ENCODE assay signal across 10 mouse cellular contexts in the genomic region with DNA sequence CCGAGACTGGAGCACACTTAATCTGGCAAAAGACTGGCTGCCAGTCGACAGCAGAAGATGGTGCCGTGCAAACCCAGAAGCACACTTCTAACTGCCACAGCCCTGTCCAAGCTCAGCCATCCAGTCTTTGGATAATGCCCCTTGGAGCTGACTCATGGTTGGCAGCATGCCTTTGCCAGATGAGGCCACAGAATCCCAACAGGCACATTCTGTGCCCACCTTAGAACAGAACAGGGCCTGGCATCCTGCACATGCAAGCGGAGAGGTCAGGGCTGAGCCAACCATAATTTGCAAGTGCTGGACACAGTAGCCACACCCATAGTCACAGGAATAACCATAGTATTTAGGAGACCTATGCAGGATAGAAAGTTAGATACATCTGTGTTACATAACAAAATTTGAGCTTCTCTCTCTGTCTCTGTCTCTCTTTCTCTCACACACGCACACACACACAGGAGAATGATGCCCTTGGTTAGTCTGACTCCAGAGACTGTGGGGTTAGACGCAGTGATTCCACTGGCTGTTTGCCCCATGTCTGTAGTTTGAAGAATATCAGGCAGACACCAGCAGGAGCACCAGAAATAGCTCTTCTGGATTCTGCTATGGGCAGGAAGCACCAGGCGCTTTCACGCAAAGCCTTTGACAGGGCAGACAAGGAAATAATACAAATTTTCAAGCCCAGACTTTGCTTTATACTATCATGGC. TPM values are rescaled to one million over a fixed set of nuclear protein-coding genes. Genes with fewer than 3 reads are reported as not detected.
DNase-seq lines count a peak whose midpoint lies in the region; ATAC-seq and TF ChIP-seq lines count a peak whose summit lies in the region.
"Had no signal": no experiment of that assay in that cellular context is flagged by ENCODE, and none has a peak within 500 bp of the region (broad histone marks: within the 10 kb centered on the region; RNA-seq: fewer than 3 reads in every experiment).

No protein-coding gene starts in this region.

- ATAC-seq in hindbrain, postnatal 0 days, result no peak
- ATAC-seq in hindbrain, embryonic 12.5 days (ENCODE audit: low FRiP score), result no peak
- ATAC-seq: liver, postnatal 0 days had no signal

- H3K4me3 ChIP-seq in hindbrain, postnatal 0 days (ENCODE audit: low read length), result no peak overlapping the region
- no peak overlapping the region for H3K4me3 ChIP-seq in hindbrain, embryonic 12.5 days

- WGBS in hindbrain, postnatal 0 days, result 73% methylated on average over 8 of the region's 8 CpGs
- WGBS in hindbrain, embryonic 12.5 days, result 89% methylated on average over 8 of the region's 8 CpGs

- no peak overlapping the region for H3K27ac ChIP-seq in hindbrain, postnatal 0 days
- H3K27ac ChIP-seq in hindbrain, embryonic 12.5 days, result no peak overlapping the region

- intact Hi-C loops in heart, postnatal 25 days (cut with DNase I), result no loop called here

- no peak for TF ChIP-seq CTCF in hindbrain, postnatal 0 days (IDR thresholded peaks at IDR 0.05; ENCODE audit: low read depth)

- DNase-seq in hindbrain, postnatal 0 days (ENCODE audit: low spot score), result peak; percentile 10
- DNase-seq in 3134 (ENCODE audit: extremely low read depth, insufficient read length, low spot score), result peak; percentile 64
- DNase-seq in adrenal gland, postnatal 25 days, result peak; percentile 76
- DNase-seq in heart, postnatal 25 days (ENCODE audit: low spot score), result peak; percentile 48
- no peak for DNase-seq in embryo, embryonic 10.5 days (ENCODE audit: low spot score)
- DNase-seq in cerebellum, adult 9-10 months, result no peak
- DNase-seq in liver, result no peak
- DNase-seq: kidney, adult 2 months; liver, postnatal 0 days had no signal

- no peak overlapping the region for H3K4me2 ChIP-seq in hindbrain, postnatal 0 days (ENCODE audit: low read depth, low read length)
- H3K4me2 ChIP-seq in hindbrain, embryonic 12.5 days (replicated peaks), result no peak overlapping the region

- no peaks in the 10 kb centered on the region for H3K4me1 ChIP-seq in hindbrain, postnatal 0 days (ENCODE audit: insufficient read depth, low read length)
- no peaks in the 10 kb centered on the region for H3K4me1 ChIP-seq in hindbrain, embryonic 12.5 days

- H3K9ac ChIP-seq in hindbrain, postnatal 0 days (replicated peaks; ENCODE audit: low read length), result no peak overlapping the region
- no peak overlapping the region for H3K9ac ChIP-seq in hindbrain, embryonic 12.5 days
- H3K9ac ChIP-seq: liver, postnatal 0 days had no signal

- H3K9me3 ChIP-seq in hindbrain, postnatal 0 days (ENCODE audit: low read length), result no peaks in the 10 kb centered on the region
- no peaks in the 10 kb centered on the region for H3K9me3 ChIP-seq in hindbrain, embryonic 12.5 days (replicated peaks)

- H3K27me3 ChIP-seq in hindbrain, postnatal 0 days (ENCODE audit: insufficient read depth, low read length), result no peaks in the 10 kb centered on the region
- H3K27me3 ChIP-seq in hindbrain, embryonic 12.5 days, result no peaks in the 10 kb centered on the region

- no peaks in the 10 kb centered on the region for H3K36me3 ChIP-seq in hindbrain, postnatal 0 days (ENCODE audit: insufficient read depth, low read length)
- H3K36me3 ChIP-seq in hindbrain, embryonic 12.5 days, result no peaks in the 10 kb centered on the region

RNA-seq across cellular contexts. Expression of a gene that starts 17.2 kb away (rescaled TPM):
- total RNA-seq in hindbrain, postnatal 0 days (2014; rRNA removed), result 2.1 and 4.2 TPM in 2 replicates
- 6.4 and 6.8 TPM in 2 replicates for polyA plus RNA-seq in hindbrain, postnatal 0 days (2015; fragmentation: Nextera tagmentation; extraction: Ambion mirVana)
- 9.9 and 11.3 TPM in 2 replicates for polyA plus RNA-seq in hindbrain, embryonic 12.5 days (2016; fragmentation: Nextera tagmentation; extraction: Ambion mirVana)
- total RNA-seq in adrenal gland, postnatal 25 days (2021), result 56.7 and 68.9 TPM in 2 replicates
- 10 to 100 TPM; 30.1 to 31.5 TPM for total RNA-seq in heart, postnatal 25 days (2021)

RNA-seq across cellular contexts. Expression of a gene that starts 43.0 kb away (rescaled TPM):
- total RNA-seq in hindbrain, postnatal 0 days (2014; rRNA removed), result 15.9 and 23.5 TPM in 2 replicates
- polyA plus RNA-seq in hindbrain, postnatal 0 days (2015; fragmentation: Nextera tagmentation; extraction: Ambion mirVana), result 25.8 and 26.9 TPM in 2 replicates
- 63.9 and 64.4 TPM in 2 replicates for polyA plus RNA-seq in hindbrain, embryonic 12.5 days (2016; fragmentation: Nextera tagmentation; extraction: Ambion mirVana)
- 21.0 and 29.9 TPM in 2 replicates for total RNA-seq in adrenal gland, postnatal 25 days (2021)
- 1 to 10 TPM; 4.7 to 5.7 TPM for total RNA-seq in heart, postnatal 25 days (2021)

Comparison
In these comparisons a context has a peak if more than half of its experiments do, and no peak if none do; other contexts are left out.
1. DNase-seq: peak in hindbrain, postnatal 0 days (single experiment), 3134 (single experiment), adrenal gland, postnatal 25 days (single experiment) and heart, postnatal 25 days (single experiment); none in embryo, embryonic 10.5 days (single experiment), cerebellum, adult 9-10 months (single experiment) and liver (single experiment).